Mouse (Mus musculus): ENCODE results near the gene Tbc1d10a. TPM values are rescaled to one million over a fixed set of nuclear protein-coding genes. Genes with fewer than 3 reads are reported as not detected.

Tbc1d10a gene
- polyA plus RNA-seq, 1 experiment = 18.3 TPM

DNA sequence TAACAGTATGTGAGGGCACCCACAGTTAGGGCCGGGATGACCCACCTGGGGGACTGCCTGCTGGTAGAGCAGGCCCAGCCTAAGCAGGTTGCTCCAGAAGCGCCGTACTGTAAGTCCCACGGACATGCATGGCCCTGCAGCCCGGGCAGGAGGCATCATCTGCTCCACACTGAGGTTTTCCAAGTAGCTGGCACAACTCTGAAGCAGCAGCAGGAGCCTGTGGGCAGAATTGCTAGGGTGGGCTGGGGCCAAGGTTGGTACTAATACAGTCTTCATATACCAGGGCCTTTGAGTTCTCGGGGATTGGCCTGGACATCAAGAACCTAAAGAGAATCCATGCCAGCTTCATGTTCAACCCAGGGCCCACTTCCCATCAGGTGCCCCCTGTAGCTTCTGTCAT is 36.7 kb upstream of the Tbc1d10a start:
- Histone ChIP-seq H3K4me1 (ENCODE audit: control insufficient read depth, insufficient read depth, low read length) (no peaks in the 10 kb centered on the region), H3K27ac (ENCODE audit: insufficient read depth, low read length) (no peak overlapping the region), H3K4me3 (ENCODE audit: insufficient read depth, low read length) (no peak overlapping the region)
- no peak for TF ChIP-seq CTCF (IDR thresholded peaks at IDR 0.05; ENCODE audit: borderline replicate concordance, insufficient read depth, low read length)
- no peak for TF ChIP-seq POLR2A (IDR thresholded peaks at IDR 0.05; ENCODE audit: low read depth, low read length)

DNA sequence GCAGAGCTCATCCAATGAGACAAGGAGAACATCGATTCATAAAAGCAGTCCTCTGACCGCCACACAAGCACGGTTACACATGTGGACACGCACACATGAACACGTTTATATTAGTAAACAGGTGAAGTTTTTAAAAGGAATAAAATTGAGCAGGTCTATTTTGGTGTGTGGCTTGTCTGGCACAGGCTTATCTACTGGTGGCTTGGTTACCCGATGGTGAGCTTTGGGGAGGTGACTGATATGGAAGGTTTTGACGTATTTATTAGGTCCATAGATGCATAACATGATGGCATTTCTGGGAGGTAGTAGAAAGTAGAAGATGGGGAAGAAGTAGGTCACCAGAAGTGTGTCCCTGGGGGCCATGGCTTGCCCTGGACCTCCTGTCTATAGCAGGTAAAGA is 32.9 kb upstream of the Tbc1d10a start:
- Histone ChIP-seq H3K4me1 (ENCODE audit: control insufficient read depth, insufficient read depth, low read length) (no peaks in the 10 kb centered on the region), H3K27ac (ENCODE audit: insufficient read depth, low read length) (no peak overlapping the region), H3K4me3 (ENCODE audit: insufficient read depth, low read length) (no peak overlapping the region)
- TF ChIP-seq CTCF (IDR thresholded peaks at IDR 0.05; ENCODE audit: borderline replicate concordance, insufficient read depth, low read length) (no peak), POLR2A (IDR thresholded peaks at IDR 0.05; ENCODE audit: low read depth, low read length) (no peak)

DNA sequence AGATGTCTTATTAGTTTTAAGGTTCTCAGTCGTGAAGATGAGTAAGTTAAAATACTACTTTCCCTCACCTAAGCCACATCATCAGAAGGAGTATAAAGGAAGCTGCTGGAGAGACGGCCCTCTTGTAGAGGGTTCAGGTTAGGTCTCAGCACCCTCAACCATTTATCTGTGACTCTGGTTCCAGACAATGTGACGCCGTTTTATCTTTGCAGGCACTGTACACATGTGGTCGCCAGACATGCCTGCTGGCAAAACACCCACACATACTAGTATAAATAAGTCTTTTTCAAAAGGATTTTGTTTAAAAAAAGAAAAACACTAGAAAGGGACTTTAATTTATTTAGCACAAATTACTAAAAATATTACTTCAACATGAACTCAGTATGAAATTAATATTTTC is 30.9 kb upstream of the Tbc1d10a start:
- Histone ChIP-seq H3K4me1 (ENCODE audit: control insufficient read depth, insufficient read depth, low read length) (peaks cover 3% of the 10 kb centered on the region), H3K27ac (ENCODE audit: insufficient read depth, low read length) (no peak overlapping the region), H3K4me3 (ENCODE audit: insufficient read depth, low read length) (no peak overlapping the region)
- TF ChIP-seq POLR2A (IDR thresholded peaks at IDR 0.05; ENCODE audit: low read depth, low read length) (no peak), CTCF (IDR thresholded peaks at IDR 0.05; ENCODE audit: borderline replicate concordance, insufficient read depth, low read length) (no peak)

GRCm38 (mm10) chr11:4158676-4159075 is 27.9 kb upstream of the Tbc1d10a start:
- Histone ChIP-seq H3K4me3 (ENCODE audit: insufficient read depth, low read length) (no peak overlapping the region), H3K4me1 (ENCODE audit: control insufficient read depth, insufficient read depth, low read length) (peaks cover 3% of the 10 kb centered on the region), H3K27ac (ENCODE audit: insufficient read depth, low read length) (no peak overlapping the region)
- TF ChIP-seq POLR2A (IDR thresholded peaks at IDR 0.05; ENCODE audit: low read depth, low read length) (no peak), CTCF (IDR thresholded peaks at IDR 0.05; ENCODE audit: borderline replicate concordance, insufficient read depth, low read length) (no peak)

- peak within 1 kb of the TSS; percentile 91 for H3K4me3 ChIP-seq (ENCODE audit: insufficient read depth, low read length)
- H3K27ac ChIP-seq (ENCODE audit: insufficient read depth, low read length) = peak within 1 kb of the TSS; percentile 80
- TF ChIP-seq POLR2A (IDR thresholded peaks at IDR 0.05; ENCODE audit: low read depth, low read length) (peak; percentile 76), CTCF (IDR thresholded peaks at IDR 0.05; ENCODE audit: borderline replicate concordance, insufficient read depth, low read length) (no peak)
- H3K4me1 ChIP-seq (ENCODE audit: control insufficient read depth, insufficient read depth, low read length) = peaks cover 8% of the 10 kb centered on the region
Observed at GRCm38 (mm10) chr11:4159808-4160708, 26.5 kb upstream of the Tbc1d10a start, which contains the start of the genes Ccdc157 and Sf3a1. Gene Ccdc157, minus strand, starts transcription at chr11:4160293. Gene Sf3a1, plus strand, starts transcription at chr11:4160350.

DNA sequence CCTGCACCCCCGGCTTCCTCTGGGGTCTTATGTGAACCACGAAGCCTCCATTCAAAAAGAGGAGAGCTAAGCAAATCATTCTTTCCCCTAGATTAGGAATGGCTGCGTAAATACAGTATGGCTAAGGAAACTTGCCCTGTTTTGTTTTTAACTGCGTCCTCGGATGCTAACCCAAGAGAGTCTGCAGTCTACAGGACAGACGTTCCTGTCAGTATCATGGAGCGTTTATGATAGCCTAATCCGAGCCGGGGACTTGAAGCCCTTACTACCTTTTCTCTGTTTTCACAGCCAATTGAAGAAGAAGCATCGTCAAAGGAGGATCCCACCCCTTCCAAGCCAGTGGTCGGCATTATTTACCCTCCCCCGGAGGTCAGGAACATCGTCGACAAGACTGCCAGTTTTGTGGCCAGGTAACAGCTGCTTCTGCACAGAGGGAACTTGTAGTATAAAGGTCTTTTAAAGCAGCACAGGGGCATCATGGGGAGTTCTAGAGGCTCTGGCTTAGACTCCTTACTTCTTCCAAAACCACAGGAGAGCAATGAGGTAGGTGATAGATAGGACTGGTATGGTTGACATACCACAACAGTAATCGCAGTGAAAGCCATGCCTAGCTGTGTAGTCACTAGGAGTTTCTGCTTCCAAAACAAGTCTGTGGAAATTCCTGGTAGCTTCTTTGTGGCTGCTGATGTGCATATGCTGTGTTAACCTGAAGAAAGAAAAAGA is 25.7 kb upstream of the Tbc1d10a start:
- Histone ChIP-seq H3K4me1 (ENCODE audit: control insufficient read depth, insufficient read depth, low read length) (peaks cover 8% of the 10 kb centered on the region), H3K27ac (ENCODE audit: insufficient read depth, low read length) (peak overlapping the region; percentile 80), H3K4me3 (ENCODE audit: insufficient read depth, low read length) (peak overlapping the region; percentile 91)
- TF ChIP-seq CTCF (IDR thresholded peaks at IDR 0.05; ENCODE audit: borderline replicate concordance, insufficient read depth, low read length) = no peak
- no peak for TF ChIP-seq POLR2A (IDR thresholded peaks at IDR 0.05; ENCODE audit: low read depth, low read length)

DNA sequence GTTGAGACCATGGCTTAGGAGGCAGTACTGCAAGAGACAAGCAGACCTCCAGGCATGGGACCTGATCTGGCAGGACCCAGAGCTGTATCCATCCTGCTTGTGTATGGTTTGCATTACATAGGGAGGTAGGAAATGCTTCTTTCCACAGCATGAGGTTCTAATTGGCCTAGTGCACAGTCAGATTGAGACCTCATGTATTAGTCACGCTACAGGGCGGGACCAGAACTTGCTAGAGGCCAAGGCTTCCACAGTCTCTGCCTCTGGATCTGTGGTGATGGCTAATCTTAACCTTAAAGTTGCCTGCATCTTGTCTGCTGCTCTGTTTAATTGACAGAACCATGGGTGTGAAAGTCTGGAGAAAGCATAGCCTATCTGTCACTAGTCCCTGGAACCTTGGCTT is 21.9 kb upstream of the Tbc1d10a start:
- TF ChIP-seq POLR2A (IDR thresholded peaks at IDR 0.05; ENCODE audit: low read depth, low read length) (no peak), CTCF (IDR thresholded peaks at IDR 0.05; ENCODE audit: borderline replicate concordance, insufficient read depth, low read length) (no peak)
- peaks cover 5% of the 10 kb centered on the region; the same call in 1 of the 2 replicates for H3K4me1 ChIP-seq (ENCODE audit: control insufficient read depth, insufficient read depth, low read length)
- H3K4me3 ChIP-seq (ENCODE audit: insufficient read depth, low read length) = no peak overlapping the region
- H3K27ac ChIP-seq (ENCODE audit: insufficient read depth, low read length) = peak overlapping the region; percentile 28; the same call in 1 of the 2 replicates

DNA sequence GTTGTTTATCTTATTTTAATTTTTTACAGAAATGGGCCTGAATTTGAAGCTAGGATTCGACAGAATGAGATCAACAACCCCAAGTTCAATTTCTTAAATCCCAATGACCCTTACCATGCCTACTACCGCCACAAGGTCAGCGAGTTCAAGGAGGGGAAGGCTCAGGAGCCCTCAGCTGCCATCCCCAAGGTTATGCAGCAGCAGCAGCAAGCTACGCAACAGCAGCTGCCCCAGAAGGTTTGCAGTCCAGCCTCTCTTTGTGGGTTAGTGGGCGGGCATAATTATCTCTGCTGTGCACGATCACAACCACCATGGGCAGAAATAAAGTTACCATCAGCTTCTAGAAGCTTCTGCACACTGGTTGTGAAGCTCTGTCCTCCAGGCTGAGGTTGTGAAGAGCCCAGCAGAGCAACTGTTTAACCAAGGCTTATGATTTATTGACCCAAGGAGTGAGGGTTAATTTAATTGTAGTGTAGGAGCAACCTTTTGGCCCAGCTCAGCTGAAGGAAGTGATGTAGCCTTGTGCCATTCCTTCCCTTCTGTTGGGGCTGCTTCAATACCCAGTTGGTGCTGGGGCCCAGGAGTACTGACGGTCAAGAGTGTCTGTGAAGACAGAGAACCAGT is 20.0 kb upstream of the Tbc1d10a start:
- no peak overlapping the region for H3K27ac ChIP-seq (ENCODE audit: insufficient read depth, low read length)
- no peak for TF ChIP-seq CTCF (IDR thresholded peaks at IDR 0.05; ENCODE audit: borderline replicate concordance, insufficient read depth, low read length)
- TF ChIP-seq POLR2A (IDR thresholded peaks at IDR 0.05; ENCODE audit: low read depth, low read length) = no peak

DNA sequence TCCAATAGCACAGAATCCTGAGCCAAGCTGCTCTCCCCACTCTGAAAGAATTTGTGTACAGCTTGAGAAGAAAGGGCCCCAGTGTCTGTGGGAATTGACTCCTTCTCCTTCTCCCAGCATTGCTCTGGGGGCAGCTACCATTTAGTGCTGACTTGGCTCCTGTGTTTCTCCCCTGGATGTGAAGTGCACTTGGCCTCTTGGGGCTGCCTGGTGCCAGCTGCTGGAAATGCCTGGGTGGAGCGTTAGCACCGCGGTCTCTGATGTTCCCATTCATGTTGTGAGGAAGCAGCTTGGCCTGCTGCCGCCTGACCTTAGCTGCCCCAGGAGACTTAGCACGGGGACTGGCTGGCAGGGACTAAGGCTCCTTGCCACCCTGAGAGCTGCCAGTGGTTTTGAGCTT is 12.0 kb upstream of the Tbc1d10a start:
- TF ChIP-seq POLR2A (IDR thresholded peaks at IDR 0.05; ENCODE audit: low read depth, low read length) (no peak), CTCF (IDR thresholded peaks at IDR 0.05; ENCODE audit: borderline replicate concordance, insufficient read depth, low read length) (no peak)
- Histone ChIP-seq H3K4me3 (ENCODE audit: insufficient read depth, low read length) (no peak overlapping the region), H3K27ac (ENCODE audit: insufficient read depth, low read length) (no peak overlapping the region), H3K4me1 (ENCODE audit: control insufficient read depth, insufficient read depth, low read length) (no peaks in the 10 kb centered on the region)

More for the DNA sequence above, 20.0 kb upstream of the Tbc1d10a start:
- Histone ChIP-seq H3K4me3 (ENCODE audit: insufficient read depth, low read length) (no peak overlapping the region), H3K4me1 (ENCODE audit: control insufficient read depth, insufficient read depth, low read length) (peaks cover 5% of the 10 kb centered on the region; the same call in 1 of the 2 replicates)

Measured in embryonic fibroblast, embryonic 13.5 days (primary cell).